Mouse (Mus musculus) ES-E14 (cell line): ENCODE measurements at regions not wholly inside any gene's neighbourhood (a gene's known extent, or its start where the extent isn't known, plus 50 kb on each side); places are given as distances from the start of the nearest gene placed in this dataset.

Experiments
- DNase-seq: peaks from one replicate; pipeline ENCODE4 v3.0.0-alpha.2; 2013; ENCODE audit warnings: low read depth, low spot score
- H3K27ac ChIP-seq: 2 replicates; pipeline ENCODE4 v1.5.1; 2012; ENCODE audit warnings: low read depth, mild to moderate bottlenecking, low read length, moderate library complexity, mixed read lengths; ENCODE audit not compliant: poor library complexity, insufficient read depth, severe bottlenecking
- H3K36me3 ChIP-seq: 2 replicates; pipeline ENCODE4 v1.6.1; 2012; ENCODE audit warnings: mild to moderate bottlenecking, low read length, moderate library complexity, mixed read lengths; ENCODE audit not compliant: control insufficient read depth, poor library complexity, insufficient read depth, severe bottlenecking
- H3K4me1 ChIP-seq, 2 experiments: fragments of 150-350 bp in 1 of 2; sonication (generic) in 1 of 2; 2 replicates each; pipeline ENCODE4 v1.6.1; 2012; ENCODE audit warnings: low read length in 2 of 2, mild to moderate bottlenecking in 1 of 2, mixed read lengths in 1 of 2; ENCODE audit not compliant: control insufficient read depth in 2 of 2, insufficient read depth in 2 of 2, poor library complexity in 1 of 2
- H3K4me3 ChIP-seq, 2 experiments: fragments of 150-350 bp in 1 of 2; sonication (generic) in 1 of 2; 2 replicates each; pipeline ENCODE4 v1.5.1; 2012; ENCODE audit warnings: low read length in 2 of 2, low read depth in 1 of 2, mild to moderate bottlenecking in 1 of 2, mixed read lengths in 1 of 2; ENCODE audit not compliant: insufficient read depth in 1 of 2, poor library complexity in 1 of 2, severe bottlenecking in 1 of 2
- H3K9ac ChIP-seq: 2 replicates; pipeline ENCODE4 v1.6.1; 2012; ENCODE audit warnings: low read depth, mild to moderate bottlenecking, low read length, mixed read lengths; ENCODE audit not compliant: poor library complexity, insufficient read depth, severe bottlenecking
- H3K9me3 ChIP-seq: fragments of 150-350 bp; sonication (generic); 2 replicates; pipeline ENCODE4 v1.6.1; 2012; ENCODE audit warnings: low read depth, mild to moderate bottlenecking, low read length; ENCODE audit not compliant: control insufficient read depth, insufficient read depth
- CHD2 ChIP-seq: IDR thresholded peaks from 2 replicates; pipeline ENCODE4 v1.6.1; 2014; ENCODE audit warnings: mild to moderate bottlenecking, low read depth, low read length, inconsistent platforms
- HCFC1 ChIP-seq: IDR thresholded peaks from 2 replicates; pipeline ENCODE4 v1.6.1; 2012; ENCODE audit warnings: low read length, inconsistent platforms, borderline replicate concordance; ENCODE audit not compliant: insufficient read depth
- MAFK ChIP-seq: IDR thresholded peaks from 2 replicates; pipeline ENCODE4 v1.6.1; 2014; ENCODE audit warnings: mild to moderate bottlenecking, low read depth, low read length, inconsistent platforms; ENCODE audit not compliant: insufficient read depth
- ZC3H11A ChIP-seq: IDR thresholded peaks from 2 replicates; pipeline ENCODE4 v1.6.1; 2012; ENCODE audit warnings: low read depth, mild to moderate bottlenecking, inconsistent platforms, low read length, borderline replicate concordance
- ZNF384 ChIP-seq: IDR thresholded peaks from 2 replicates; pipeline ENCODE4 v1.6.1; 2012; ENCODE audit warnings: low read depth, low read length, inconsistent platforms
- in situ Hi-C, 2 experiments: fragments of 600-800 bp; cut with MboI; formaldehyde crosslinking; loops; one replicate each; pipeline ENCODE4 v1.15.1; 2025; ENCODE audit warnings: low sequenced_read_pairs in 2 of 2, inconsistent platforms in 1 of 2; ENCODE audit not compliant: unreplicated experiment in 2 of 2

DNA sequence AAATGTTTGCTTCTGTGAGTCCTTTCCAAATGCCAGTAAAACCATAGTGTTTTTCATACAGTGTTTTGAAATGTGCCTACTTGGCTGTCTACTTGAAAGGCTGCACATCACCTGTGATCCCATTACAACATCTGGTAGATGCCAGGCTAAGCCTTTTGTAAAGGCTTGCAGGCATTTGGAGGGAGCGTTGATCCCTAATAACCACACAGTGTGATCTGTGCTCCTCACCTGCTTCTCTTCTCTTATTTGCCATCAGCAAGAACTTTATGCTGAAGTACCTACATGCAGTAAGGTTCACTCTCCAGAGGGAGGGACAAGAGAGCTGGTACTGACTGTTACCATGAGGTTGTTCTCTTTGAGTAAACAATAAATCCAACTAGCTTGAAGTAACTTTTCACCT is 1553.7 kb upstream of the Slc10a2 start:
- H3K9me3 ChIP-seq = no peaks in the 10 kb centered on the region
- TF ChIP-seq ZC3H11A (no peak), CHD2 (no peak), ZNF384 (no peak), MAFK (no peak), HCFC1 (no peak)

DNA sequence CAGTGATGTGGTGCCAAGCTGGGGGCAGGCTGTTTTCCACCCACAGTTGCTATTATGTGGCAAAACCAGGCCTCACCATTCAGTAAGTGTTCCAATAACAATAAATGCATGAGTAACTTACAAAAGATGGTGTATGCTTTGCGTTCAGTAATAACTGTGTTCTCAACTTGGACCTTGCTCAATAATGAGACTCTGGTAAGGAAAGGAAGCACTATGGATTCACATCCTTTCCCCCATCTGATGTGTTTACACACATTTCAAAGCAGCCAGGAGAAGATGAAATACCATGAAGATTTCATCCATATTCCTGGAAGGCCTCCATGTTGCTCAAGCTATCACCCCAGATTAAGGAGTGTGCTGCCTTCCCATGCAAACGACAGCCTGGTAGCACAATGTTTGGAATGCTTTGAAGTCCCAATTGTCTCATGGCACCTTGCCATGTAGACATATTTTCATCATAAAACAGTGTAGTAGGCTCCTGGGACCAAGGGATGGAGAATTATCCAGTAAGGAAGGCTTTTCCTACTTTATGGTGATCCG is 1552.4 kb upstream of the Slc10a2 start:
- DNase-seq = no peak
- Histone ChIP-seq H3K9me3 (no peaks in the 10 kb centered on the region), H3K36me3 (no peaks in the 10 kb centered on the region), H3K4me3 (no peak overlapping the region), H3K9ac (no peak overlapping the region), H3K27ac (no peak overlapping the region), H3K4me1 (no peaks in the 10 kb centered on the region)
- in situ Hi-C loops = no loop called here
- TF ChIP-seq ZNF384 (no peak), CHD2 (no peak), HCFC1 (no peak), ZC3H11A (no peak), MAFK (no peak)

More for the DNA sequence above, 1553.7 kb upstream of the Slc10a2 start:
- Histone ChIP-seq H3K4me3 (no peak overlapping the region), H3K36me3 (no peaks in the 10 kb centered on the region), H3K9ac (no peak overlapping the region), H3K27ac (no peak overlapping the region), H3K4me1 (no peaks in the 10 kb centered on the region)
- in situ Hi-C loops = no loop called here
- DNase-seq = no peak

DNA sequence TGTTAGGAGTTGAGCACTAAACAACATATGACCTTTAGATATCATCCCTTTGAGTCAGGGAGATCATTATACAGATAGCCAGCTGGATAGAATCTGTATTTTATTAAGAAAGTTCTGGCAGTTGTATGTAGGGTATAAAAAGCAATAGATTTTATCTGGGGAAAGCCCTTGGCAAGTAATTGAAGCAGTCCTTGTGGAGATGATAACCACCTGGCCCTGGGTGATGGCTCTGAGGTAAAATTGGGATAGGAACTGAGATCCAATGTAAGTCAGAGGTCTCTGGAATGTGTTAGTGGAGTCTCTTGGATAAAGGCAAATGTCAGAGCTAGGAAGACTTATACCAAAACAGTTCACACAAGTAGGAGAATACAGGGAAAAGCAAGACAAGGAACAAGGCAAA is 1547.0 kb upstream of the Slc10a2 start:
- H3K4me3 ChIP-seq = no peak overlapping the region
- in situ Hi-C loops = no loop called here
- TF ChIP-seq ZNF384 (no peak), MAFK (no peak), HCFC1 (no peak), CHD2 (no peak), ZC3H11A (no peak)
- no peaks in the 10 kb centered on the region for H3K4me1 ChIP-seq
- H3K9ac ChIP-seq = no peak overlapping the region
- H3K36me3 ChIP-seq = no peaks in the 10 kb centered on the region
- DNase-seq = no peak
- no peak overlapping the region for H3K27ac ChIP-seq
- H3K9me3 ChIP-seq = no peaks in the 10 kb centered on the region

DNA sequence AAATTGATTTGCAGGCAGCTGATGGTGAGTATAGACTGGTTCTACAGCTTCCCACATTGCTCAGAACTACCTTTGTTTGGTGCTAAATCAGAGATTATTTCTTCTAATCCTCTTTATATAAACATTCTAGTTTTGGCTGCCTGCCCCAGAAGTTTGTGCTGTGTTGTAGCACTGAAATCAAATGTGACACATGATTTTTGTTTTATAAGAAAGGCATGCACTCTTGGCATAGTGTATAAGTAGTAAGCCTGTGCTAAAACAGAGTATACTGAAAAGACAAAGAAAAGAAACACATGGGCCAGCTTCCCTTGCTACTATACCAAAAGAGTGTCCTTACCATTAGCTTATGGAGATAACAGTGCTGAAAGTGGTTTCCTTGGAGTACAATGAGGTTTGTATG is 1542.9 kb upstream of the Slc10a2 start:
- no peak for DNase-seq
- H3K9ac ChIP-seq = no peak overlapping the region
- in situ Hi-C loops = no loop called here
- no peak overlapping the region for H3K4me3 ChIP-seq
- H3K9me3 ChIP-seq = no peaks in the 10 kb centered on the region
- no peaks in the 10 kb centered on the region for H3K4me1 ChIP-seq
- H3K36me3 ChIP-seq = no peaks in the 10 kb centered on the region
- TF ChIP-seq CHD2 (no peak), MAFK (no peak), HCFC1 (no peak), ZNF384 (no peak), ZC3H11A (no peak)
- no peak overlapping the region for H3K27ac ChIP-seq
